Mouse (Mus musculus): ENCODE results near the gene Tmem184a. TPM values are rescaled to one million over a fixed set of nuclear protein-coding genes. Genes with fewer than 3 reads are reported as not detected.

Tmem184a gene
- polyA plus RNA-seq, 1 experiment from 2014 or later: 1.3 TPM

DNA sequence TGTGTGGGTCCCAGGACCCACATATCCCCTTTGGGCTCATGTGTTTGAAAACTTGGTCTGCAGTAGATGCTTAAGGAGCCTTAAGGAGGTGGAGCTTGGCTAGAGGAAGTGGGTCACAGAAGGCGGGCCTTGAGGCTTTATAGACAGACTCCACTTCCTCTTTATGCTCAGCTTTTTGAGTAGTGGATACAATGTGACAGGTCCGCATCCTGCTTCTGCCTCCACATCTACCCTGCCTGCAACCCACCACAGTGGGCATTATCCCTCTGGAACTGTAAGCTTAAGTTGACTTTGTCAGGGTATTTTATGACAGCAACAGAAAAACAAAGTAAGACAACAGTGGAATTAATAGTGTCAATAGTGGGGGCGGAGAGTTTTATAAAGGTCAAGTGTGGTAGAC, 11.0 kb upstream of the Tmem184a start:
- Histone ChIP-seq H3K27me3 (ENCODE audit: control insufficient read depth, insufficient read depth, low read length) (no peaks in the 10 kb centered on the region), H3K4me2 (ENCODE audit: low read depth, low read length) (no peak overlapping the region), H3K9ac (replicated peaks; ENCODE audit: low read length) (no peak overlapping the region), H3K4me3 (ENCODE audit: low read depth, low read length) (no peak overlapping the region), H3K36me3 (replicated peaks; ENCODE audit: control insufficient read depth, insufficient read depth, low read depth, low read length) (no peaks in the 10 kb centered on the region), H3K27ac (replicated peaks; ENCODE audit: low read depth, low read length) (no peak overlapping the region), H3K4me1 (ENCODE audit: control insufficient read depth, insufficient read depth, low read length) (no peaks in the 10 kb centered on the region; the same call in 1 of the 2 replicates), H3K9me3 (replicated peaks; ENCODE audit: control insufficient read depth, low read length) (no peaks in the 10 kb centered on the region)
- DNase-seq (ENCODE audit: low spot score) (no peak), ATAC-seq (replicated peaks; ENCODE audit: insufficient number of reproducible peaks, low FRiP score, low TSS enrichment, low read depth) (no peak)
- 86% methylated on average over 3 of the region's 3 CpGs for WGBS

DNA sequence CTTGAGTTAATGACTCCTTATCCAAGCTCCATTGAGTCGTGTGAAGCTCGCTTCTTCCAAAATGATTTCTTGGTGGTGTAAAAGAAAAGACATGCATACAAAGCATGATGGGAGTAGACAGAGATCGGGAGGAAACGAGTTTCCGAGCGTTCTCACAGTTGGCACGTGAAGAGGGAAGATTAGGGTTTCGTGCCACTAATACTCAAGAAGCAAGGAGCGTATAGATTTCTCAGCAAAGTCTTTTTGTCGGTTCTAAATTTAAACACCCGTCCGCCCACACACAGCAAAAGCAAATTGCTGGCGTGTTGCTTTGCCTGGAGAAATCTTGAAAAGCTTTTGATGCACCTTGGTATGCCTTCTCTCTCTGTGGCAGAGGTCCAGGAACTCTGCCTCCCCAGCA, 9.7 kb upstream of the Tmem184a start:
- no peaks in the 10 kb centered on the region for H3K36me3 ChIP-seq (replicated peaks; ENCODE audit: control insufficient read depth, insufficient read depth, low read depth, low read length)
- no peaks in the 10 kb centered on the region; the same call in 1 of the 2 replicates for H3K4me1 ChIP-seq (ENCODE audit: control insufficient read depth, insufficient read depth, low read length)
- no peak overlapping the region for H3K4me2 ChIP-seq (ENCODE audit: low read depth, low read length)
- no peaks in the 10 kb centered on the region for H3K27me3 ChIP-seq (ENCODE audit: control insufficient read depth, insufficient read depth, low read length)
- H3K9me3 ChIP-seq (replicated peaks; ENCODE audit: control insufficient read depth, low read length): no peaks in the 10 kb centered on the region
- WGBS: 86% methylated on average over 13 of the region's 13 CpGs
- H3K4me3 ChIP-seq (ENCODE audit: low read depth, low read length): no peak overlapping the region
- no peak overlapping the region for H3K27ac ChIP-seq (replicated peaks; ENCODE audit: low read depth, low read length)
- DNase-seq (ENCODE audit: low spot score) (no peak), ATAC-seq (replicated peaks; ENCODE audit: insufficient number of reproducible peaks, low FRiP score, low TSS enrichment, low read depth) (no peak)
- no peak overlapping the region for H3K9ac ChIP-seq (replicated peaks; ENCODE audit: low read length)

DNA sequence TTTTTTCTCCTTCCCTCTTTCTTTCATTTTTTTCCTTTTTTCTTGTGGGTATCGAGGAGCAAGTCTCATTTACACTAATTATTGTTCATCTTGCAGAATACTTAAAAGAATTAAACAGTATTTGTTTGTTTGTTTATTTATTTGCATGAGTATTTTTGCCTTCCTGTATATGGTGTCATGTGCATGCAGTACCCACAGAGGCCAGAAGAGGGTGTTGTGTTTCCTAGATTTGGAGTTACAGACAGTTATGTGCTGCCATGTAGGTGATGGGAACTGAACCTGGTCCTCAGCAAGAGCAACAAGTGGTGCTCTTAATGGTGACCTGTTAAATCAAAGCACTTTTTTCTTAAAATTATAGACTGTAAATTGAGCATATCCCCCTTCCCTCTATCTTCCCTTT, 7.9 kb upstream of the Tmem184a start:
- Histone ChIP-seq H3K36me3 (replicated peaks; ENCODE audit: control insufficient read depth, insufficient read depth, low read depth, low read length) (no peaks in the 10 kb centered on the region), H3K4me1 (ENCODE audit: control insufficient read depth, insufficient read depth, low read length) (no peaks in the 10 kb centered on the region; the same call in 1 of the 2 replicates), H3K27ac (replicated peaks; ENCODE audit: low read depth, low read length) (no peak overlapping the region), H3K9ac (replicated peaks; ENCODE audit: low read length) (no peak overlapping the region), H3K9me3 (replicated peaks; ENCODE audit: control insufficient read depth, low read length) (no peaks in the 10 kb centered on the region), H3K4me3 (ENCODE audit: low read depth, low read length) (no peak overlapping the region), H3K4me2 (ENCODE audit: low read depth, low read length) (no peak overlapping the region), H3K27me3 (ENCODE audit: control insufficient read depth, insufficient read depth, low read length) (no peaks in the 10 kb centered on the region)
- no peak for DNase-seq (ENCODE audit: low spot score)
- 91% methylated on average over 1 of the region's 1 CpGs for WGBS
- no peak for ATAC-seq (replicated peaks; ENCODE audit: insufficient number of reproducible peaks, low FRiP score, low TSS enrichment, low read depth)

- no peaks in the 10 kb centered on the region; the same call in 1 of the 2 replicates for H3K4me1 ChIP-seq (ENCODE audit: control insufficient read depth, insufficient read depth, low read length)
- H3K27me3 ChIP-seq (ENCODE audit: control insufficient read depth, insufficient read depth, low read length): no peaks in the 10 kb centered on the region
- DNase-seq (ENCODE audit: low spot score) (peak; percentile 90), ATAC-seq (replicated peaks; ENCODE audit: insufficient number of reproducible peaks, low FRiP score, low TSS enrichment, low read depth) (peak; percentile 68)
- no peaks in the 10 kb centered on the region for H3K9me3 ChIP-seq (replicated peaks; ENCODE audit: control insufficient read depth, low read length)
- no peaks in the 10 kb centered on the region for H3K36me3 ChIP-seq (replicated peaks; ENCODE audit: control insufficient read depth, insufficient read depth, low read depth, low read length)
- H3K27ac ChIP-seq (replicated peaks; ENCODE audit: low read depth, low read length): peak within 1 kb of the TSS; percentile 28
- WGBS: under 1% methylated on average over 43 of the region's 43 CpGs
- peak within 1 kb of the TSS; percentile 85 for H3K9ac ChIP-seq (replicated peaks; ENCODE audit: low read length)
- H3K4me2 ChIP-seq (ENCODE audit: low read depth, low read length): peak within 1 kb of the TSS; percentile 86
- peak within 1 kb of the TSS; percentile 74 for H3K4me3 ChIP-seq (ENCODE audit: low read depth, low read length)
Observed at GRCm38 (mm10) chr5:139826357-139827055, 6.8 kb upstream of the Tmem184a start, which contains the start of the genes Gm26938 and Psmg3. Gene Gm26938 (minus strand): TSS chr5:139826407. Gene Psmg3 (minus strand): TSS chr5:139826885.

GRCm38 (mm10) chr5:139825947-139826346, 6.2 kb upstream of the Tmem184a start:
- no peak for ATAC-seq (replicated peaks; ENCODE audit: insufficient number of reproducible peaks, low FRiP score, low TSS enrichment, low read depth)

GRCm38 (mm10) chr5:139824531-139824930, 4.8 kb upstream of the Tmem184a start:
- Histone ChIP-seq H3K9ac (replicated peaks; ENCODE audit: low read length) (no peak overlapping the region), H3K4me2 (ENCODE audit: low read depth, low read length) (no peak overlapping the region), H3K9me3 (replicated peaks; ENCODE audit: control insufficient read depth, low read length) (no peaks in the 10 kb centered on the region), H3K27me3 (ENCODE audit: control insufficient read depth, insufficient read depth, low read length) (no peaks in the 10 kb centered on the region), H3K4me3 (ENCODE audit: low read depth, low read length) (no peak overlapping the region), H3K36me3 (replicated peaks; ENCODE audit: control insufficient read depth, insufficient read depth, low read depth, low read length) (no peaks in the 10 kb centered on the region), H3K27ac (replicated peaks; ENCODE audit: low read depth, low read length) (no peak overlapping the region), H3K4me1 (ENCODE audit: control insufficient read depth, insufficient read depth, low read length) (no peaks in the 10 kb centered on the region; the same call in 1 of the 2 replicates)
- 92% methylated on average over 10 of the region's 10 CpGs for WGBS
- ATAC-seq (replicated peaks; ENCODE audit: insufficient number of reproducible peaks, low FRiP score, low TSS enrichment, low read depth): no peak
- no peak for DNase-seq (ENCODE audit: low spot score)

More at GRCm38 (mm10) chr5:139825947-139826346, 6.2 kb upstream of the Tmem184a start:
- Histone ChIP-seq H3K4me3 (ENCODE audit: low read depth, low read length) (peak overlapping the region; percentile 74), H3K4me2 (ENCODE audit: low read depth, low read length) (peak overlapping the region; percentile 86), H3K9ac (replicated peaks; ENCODE audit: low read length) (peak overlapping the region; percentile 85), H3K27ac (replicated peaks; ENCODE audit: low read depth, low read length) (0 out of 2 replicates have a peak overlapping the region, but pooled peaks have one; percentile 28), H3K36me3 (replicated peaks; ENCODE audit: control insufficient read depth, insufficient read depth, low read depth, low read length) (no peaks in the 10 kb centered on the region), H3K9me3 (replicated peaks; ENCODE audit: control insufficient read depth, low read length) (no peaks in the 10 kb centered on the region), H3K4me1 (ENCODE audit: control insufficient read depth, insufficient read depth, low read length) (no peaks in the 10 kb centered on the region; the same call in 1 of the 2 replicates), H3K27me3 (ENCODE audit: control insufficient read depth, insufficient read depth, low read length) (no peaks in the 10 kb centered on the region)
- 39% methylated on average over 11 of the region's 11 CpGs for WGBS
- no peak for DNase-seq (ENCODE audit: low spot score)

GRCm38 (mm10) chr5:139821466-139822459, 2.0 kb upstream of the Tmem184a start:
- WGBS: 75% methylated on average over 12 of the region's 12 CpGs
- H3K27me3 ChIP-seq (ENCODE audit: control insufficient read depth, insufficient read depth, low read length): no peaks in the 10 kb centered on the region
- H3K36me3 ChIP-seq (replicated peaks; ENCODE audit: control insufficient read depth, insufficient read depth, low read depth, low read length): no peaks in the 10 kb centered on the region
- no peaks in the 10 kb centered on the region for H3K9me3 ChIP-seq (replicated peaks; ENCODE audit: control insufficient read depth, low read length)
- H3K9ac ChIP-seq (replicated peaks; ENCODE audit: low read length): no peak overlapping the region
- no peak overlapping the region for H3K4me2 ChIP-seq (ENCODE audit: low read depth, low read length)
- DNase-seq (ENCODE audit: low spot score): no peak
- H3K27ac ChIP-seq (replicated peaks; ENCODE audit: low read depth, low read length): no peak overlapping the region
- H3K4me1 ChIP-seq (ENCODE audit: control insufficient read depth, insufficient read depth, low read length): no peaks in the 10 kb centered on the region; the same call in 1 of the 2 replicates
- no peak for ATAC-seq (replicated peaks; ENCODE audit: insufficient number of reproducible peaks, low FRiP score, low TSS enrichment, low read depth)
- H3K4me3 ChIP-seq (ENCODE audit: low read depth, low read length): no peak overlapping the region

Data from embryonic facial prominence, embryonic 11.5 days (tissue).